Mouse (Mus musculus) hindbrain, embryonic 14.5 days (tissue): ENCODE results near the gene Tor1b. TPM values are rescaled to one million over a fixed set of nuclear protein-coding genes. Genes with fewer than 3 reads are reported as not detected.

Experiments
- ATAC-seq: fragments of 200-750 bp; cut with Nextera tagmentation; 2 replicates; pipeline ENCODE4 v1.8.0; 2017; ENCODE audit warnings: moderate number of reproducible peaks, mild to moderate bottlenecking, moderate TSS enrichment, moderate library complexity; ENCODE audit not compliant: low FRiP score
- DNase-seq: peaks from one replicate; pipeline ENCODE4 v3.0.0-alpha.2; 2015; ENCODE audit warnings: low spot score
- H3K27ac ChIP-seq: fragments of 300-500 bp; sonication (generic); 2 replicates; pipeline ENCODE4 v1.5.1; 2014; ENCODE audit warnings: mild to moderate bottlenecking, moderate library complexity
- H3K27me3 ChIP-seq: fragments of 300-500 bp; sonication (generic); 2 replicates; pipeline ENCODE4 v1.6.1; 2014; ENCODE audit warnings: mild to moderate bottlenecking, low read length, mixed read lengths; ENCODE audit not compliant: control insufficient read depth, insufficient read depth
- H3K36me3 ChIP-seq: fragments of 300-500 bp; sonication (generic); replicated peaks from 2 replicates; pipeline ENCODE4 v1.6.1; 2014; ENCODE audit not compliant: control insufficient read depth, insufficient read depth
- H3K4me1 ChIP-seq: fragments of 300-500 bp; sonication (generic); replicated peaks from 2 replicates; pipeline ENCODE4 v1.6.1; 2014; ENCODE audit warnings: antibody characterized with exemption, low read length, mixed read lengths; ENCODE audit not compliant: control insufficient read depth, insufficient read depth
- H3K4me2 ChIP-seq: fragments of 300-500 bp; sonication (generic); replicated peaks from 2 replicates; pipeline ENCODE4 v1.6.1; 2014; ENCODE audit warnings: mild to moderate bottlenecking, moderate library complexity
- H3K4me3 ChIP-seq: fragments of 300-500 bp; sonication (generic); replicated peaks from 2 replicates; pipeline ENCODE4 v1.5.1; 2014; ENCODE audit warnings: mild to moderate bottlenecking, low read length
- H3K9ac ChIP-seq: fragments of 300-500 bp; sonication (generic); 2 replicates; pipeline ENCODE4 v1.6.1; 2014
- H3K9me3 ChIP-seq: fragments of 300-500 bp; sonication (generic); 2 replicates; pipeline ENCODE4 v1.6.1; 2016; ENCODE audit warnings: low read length; ENCODE audit not compliant: control insufficient read depth
- WGBS: fragments of 180-500 bp; shearing (Covaris S2); extraction: QIAGEN DNeasy Blood & Tissue Kit; methylation state at CpG from one replicate; pipeline ENCODE4 v1.1.7; 2014; 5-methylcytosine and 5-hydroxymethylcytosine counted together
- polyA plus RNA-seq: library from polyadenylated mRNA; unstranded; fragments of >200 nt; fragmentation: Nextera tagmentation; extraction: Ambion mirVana; gene quantifications from 2 replicates; pipeline ENCODE4 v1.2.1, GENCODE M21; 2014

The Tor1b gene
- polyA plus RNA-seq, 1 experiment from 2014 or later = 19.4 TPM

DNA sequence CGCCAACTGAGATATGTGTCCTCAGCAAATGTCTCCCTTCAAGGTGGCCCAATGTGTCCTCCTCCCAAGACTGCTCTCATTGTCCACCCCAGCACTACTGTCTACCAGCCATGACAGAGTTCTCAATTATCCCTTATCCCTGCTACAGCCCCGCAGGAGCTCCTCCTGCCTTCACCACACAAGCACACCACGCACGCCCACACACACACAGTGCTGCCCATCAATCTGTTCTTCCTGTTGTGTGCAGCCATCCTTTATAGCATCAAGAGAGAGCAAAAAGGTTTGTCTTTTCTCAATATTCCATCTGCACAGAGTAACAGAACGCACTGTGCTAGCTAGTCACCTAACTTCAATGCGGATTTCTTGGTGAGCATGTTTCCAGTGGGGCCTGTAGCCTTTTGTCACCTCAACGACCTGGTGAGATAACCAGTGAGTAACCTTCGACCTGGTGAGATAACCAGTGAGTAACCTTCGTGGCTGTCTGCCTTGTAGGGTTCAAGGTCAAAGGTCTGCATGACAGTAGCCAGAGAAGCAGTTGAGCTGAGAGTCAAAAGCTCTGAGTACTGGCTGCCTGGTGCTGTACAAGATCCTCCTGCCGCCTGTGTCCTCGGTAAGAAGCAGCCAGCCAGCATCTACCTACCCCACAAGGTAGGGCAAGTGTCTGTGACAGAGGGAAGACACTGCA, 10.0 kb downstream of the Tor1b start:
- Histone ChIP-seq H3K36me3 (peaks cover 83% of the 10 kb centered on the region), H3K27ac (no peak overlapping the region), H3K4me3 (no peak overlapping the region), H3K27me3 (no peaks in the 10 kb centered on the region), H3K9ac (no peak overlapping the region), H3K4me2 (no peak overlapping the region), H3K4me1 (peaks cover 16% of the 10 kb centered on the region), H3K9me3 (no peaks in the 10 kb centered on the region)
- ATAC-seq = no peak
- WGBS = 91% methylated on average over 11 of the region's 11 CpGs
- DNase-seq = no peak

- Histone ChIP-seq H3K27ac (no peak overlapping the region), H3K4me1 (peaks cover 16% of the 10 kb centered on the region), H3K4me3 (no peak overlapping the region), H3K27me3 (no peaks in the 10 kb centered on the region), H3K9ac (no peak overlapping the region), H3K9me3 (no peaks in the 10 kb centered on the region), H3K36me3 (peaks cover 54% of the 10 kb centered on the region), H3K4me2 (0 out of 2 replicates have a peak overlapping the region, but pooled peaks have one; percentile 90)
- 93% methylated on average over 8 of the region's 8 CpGs for whole genome bisulfite sequencing
- DNase-seq = no peak
- ATAC-seq = no peak
These were observed 12.9 kb downstream of the Tor1b start for GRCm38 (mm10) chr2:30965627-30966026.

GRCm38 (mm10) chr2:30966826-30967225, 14.1 kb downstream of the Tor1b start:
- no peak for ATAC-seq
- 26% methylated on average over 16 of the region's 16 CpGs for WGBS
- Histone ChIP-seq H3K4me3 (peak overlapping the region; percentile 98), H3K27ac (no peak overlapping the region), H3K4me1 (peaks cover 16% of the 10 kb centered on the region), H3K36me3 (peaks cover 45% of the 10 kb centered on the region), H3K27me3 (no peaks in the 10 kb centered on the region), H3K4me2 (peak overlapping the region; percentile 90), H3K9me3 (no peaks in the 10 kb centered on the region), H3K9ac (peak overlapping the region; percentile 96)
- no peak for DNase-seq

- DNase-seq (peak; percentile 93), ATAC-seq (peak; percentile 95)
- H3K27me3 ChIP-seq = no peaks in the 10 kb centered on the region
- peak within 1 kb of the TSS; percentile 90 for H3K4me2 ChIP-seq
- peak within 1 kb of the TSS; percentile 76 for H3K27ac ChIP-seq
- no peaks in the 10 kb centered on the region for H3K9me3 ChIP-seq
- peaks cover 41% of the 10 kb centered on the region for H3K36me3 ChIP-seq
- H3K9ac ChIP-seq = peak within 1 kb of the TSS; percentile 96
- H3K4me1 ChIP-seq = peaks cover 16% of the 10 kb centered on the region
- 2% methylated on average over 47 of the region's 59 CpGs for WGBS
- peak within 1 kb of the TSS; percentile 98 for H3K4me3 ChIP-seq
These were observed 14.9 kb downstream of the Tor1b start, which contains the start of gene Tor1a for GRCm38 (mm10) chr2:30967352-30968327. TSS of gene Tor1a (minus strand) at chr2:30967933.

- DNase-seq = peak; percentile 99
- Histone ChIP-seq H3K36me3 (peaks cover 24% of the 10 kb centered on the region), H3K9me3 (no peaks in the 10 kb centered on the region), H3K4me1 (peaks cover 15% of the 10 kb centered on the region), H3K4me3 (peak within 1 kb of the TSS; percentile 68), H3K4me2 (peak within 1 kb of the TSS; percentile 74), H3K27me3 (no peaks in the 10 kb centered on the region), H3K9ac (peak within 1 kb of the TSS; percentile 73), H3K27ac (peak within 1 kb of the TSS; percentile 76)
- peak; percentile 98 for ATAC-seq
- under 1% methylated on average over 66 of the region's 66 CpGs for WGBS
These were observed 29.2 kb downstream of the Tor1b start, which contains the start of the genes BC005624 and Usp20 for GRCm38 (mm10) chr2:30981790-30982513. TSS of gene BC005624 (minus strand) at chr2:30982201. TSS of gene Usp20 (plus strand) at chr2:30982279.

- Histone ChIP-seq H3K4me3 (peak overlapping the region; percentile 68), H3K4me1 (peaks cover 15% of the 10 kb centered on the region), H3K9me3 (no peaks in the 10 kb centered on the region), H3K36me3 (peaks cover 14% of the 10 kb centered on the region), H3K4me2 (peak overlapping the region; percentile 60), H3K9ac (0 out of 2 replicates have a peak overlapping the region, but pooled peaks have one; percentile 73), H3K27me3 (no peaks in the 10 kb centered on the region), H3K27ac (no peak overlapping the region)
- DNase-seq (no peak), ATAC-seq (no peak)
- 42% methylated on average over 7 of the region's 7 CpGs for WGBS
These were observed 30.3 kb downstream of the Tor1b start for GRCm38 (mm10) chr2:30983024-30983423.

DNA sequence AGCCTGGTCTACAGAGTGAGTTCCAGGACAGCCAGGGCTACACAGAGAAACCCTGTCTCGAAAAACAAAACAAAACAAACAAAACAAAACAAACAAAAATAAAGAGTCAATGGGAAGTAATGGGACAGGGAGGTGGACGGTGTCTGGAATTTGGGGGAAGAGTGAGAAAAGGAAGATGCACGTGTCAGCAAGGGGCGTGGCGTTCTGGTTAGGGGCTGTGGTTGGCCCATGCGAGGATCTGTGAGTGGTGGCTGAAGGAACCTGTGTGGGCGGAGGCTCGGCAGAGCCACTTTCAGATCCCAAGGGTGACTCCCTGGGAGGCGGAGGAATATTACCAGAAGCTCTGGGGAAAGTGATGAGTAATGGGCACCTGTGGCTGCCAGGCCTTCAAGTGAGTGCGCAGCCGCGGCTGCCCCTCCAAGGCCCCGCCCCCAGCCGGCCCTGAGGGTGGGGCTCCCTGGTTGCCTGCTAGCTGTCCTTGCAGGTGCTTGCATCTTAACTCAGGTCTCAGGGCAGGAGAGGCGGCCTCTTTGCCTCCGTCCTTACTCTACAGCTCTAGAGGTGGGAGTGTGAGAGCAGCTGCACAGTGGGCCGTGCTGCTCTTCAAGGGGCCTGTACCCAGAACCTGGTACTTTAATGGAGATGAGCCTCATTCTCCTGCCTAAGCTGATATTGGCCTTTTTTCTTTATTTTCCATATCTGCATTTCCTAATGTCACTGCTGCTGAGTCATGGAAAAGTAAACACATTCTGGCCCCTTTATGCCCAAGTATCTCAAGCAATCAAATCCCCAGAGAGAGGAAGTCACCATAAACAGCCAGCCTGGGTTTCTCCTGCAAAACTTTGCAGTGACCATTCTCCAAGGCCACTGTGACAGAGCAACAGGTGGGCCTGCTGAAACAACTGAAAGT, 32.6 kb downstream of the Tor1b start:
- H3K9ac ChIP-seq = no peak overlapping the region
- no peaks in the 10 kb centered on the region for H3K27me3 ChIP-seq
- ATAC-seq (no peak), DNase-seq (no peak)
- H3K36me3 ChIP-seq = no peaks in the 10 kb centered on the region
- no peak overlapping the region for H3K4me2 ChIP-seq
- H3K4me1 ChIP-seq = peaks cover 15% of the 10 kb centered on the region
- no peaks in the 10 kb centered on the region for H3K9me3 ChIP-seq
- WGBS = 31% methylated on average over 17 of the region's 17 CpGs
- no peak overlapping the region for H3K27ac ChIP-seq
- H3K4me3 ChIP-seq = no peak overlapping the region

DNA sequence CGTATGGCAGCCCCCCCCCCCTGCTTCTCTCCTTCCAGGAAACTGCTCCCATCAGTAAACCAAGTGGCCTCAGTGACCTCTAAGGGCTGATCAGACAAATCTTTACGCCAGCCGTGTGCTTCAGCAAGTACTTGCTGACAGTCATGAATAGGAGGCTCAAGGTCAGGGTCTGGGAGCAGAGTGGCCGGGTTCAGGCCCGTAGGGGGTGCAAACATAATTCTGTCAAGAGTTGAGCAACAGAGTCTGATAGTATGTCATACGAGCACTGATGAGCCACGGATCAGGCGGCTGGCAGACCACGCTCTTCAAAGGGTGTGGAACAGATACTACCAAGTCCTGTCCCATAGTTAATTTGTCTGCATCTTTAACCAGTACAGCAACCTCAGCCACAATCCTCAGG, 37.5 kb downstream of the Tor1b start:
- Histone ChIP-seq H3K9me3 (no peaks in the 10 kb centered on the region), H3K4me2 (no peak overlapping the region), H3K27me3 (no peaks in the 10 kb centered on the region), H3K27ac (no peak overlapping the region), H3K36me3 (no peaks in the 10 kb centered on the region), H3K4me1 (0 out of 2 replicates have a peak, but pooled peaks cover 2% of the 10 kb centered on the region), H3K4me3 (no peak overlapping the region), H3K9ac (no peak overlapping the region)
- DNase-seq (no peak), ATAC-seq (no peak)
- WGBS = 96% methylated on average over 9 of the region's 9 CpGs
